Mouse (Mus musculus) stomach, postnatal 0 days (tissue): ENCODE data around the gene Syk.

Experiments
- CTCF ChIP-seq: IDR thresholded peaks from 2 replicates; pipeline ENCODE4 v1.5.1; 2016; ENCODE audit warnings: antibody characterized with exemption, low read depth, mild to moderate bottlenecking, moderate library complexity
- EP300 ChIP-seq: optimal IDR thresholded peaks from 2 replicates; pipeline ENCODE3; 2016; ENCODE audit warnings: antibody characterized with exemption

DNA sequence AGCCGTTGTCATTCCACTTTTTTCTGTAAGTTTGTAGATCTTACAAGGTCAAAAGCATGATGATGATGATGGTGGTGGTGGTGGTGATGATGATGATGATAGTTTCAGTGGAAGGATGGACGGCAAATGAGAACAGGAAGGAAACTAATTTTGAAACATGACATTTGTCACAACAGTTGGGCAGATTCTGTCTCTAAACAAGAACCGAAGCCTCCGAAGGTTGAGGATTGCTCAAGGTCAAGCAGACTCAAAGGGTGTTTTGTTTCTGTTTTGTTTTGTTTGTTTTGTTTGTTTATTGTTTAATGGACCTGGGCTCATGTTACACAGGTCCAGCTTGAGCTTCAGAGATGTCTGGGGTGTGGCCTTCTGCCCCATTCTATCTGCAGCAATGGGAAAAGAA, 6.1 kb downstream of the Syk start:
- TF ChIP-seq CTCF (no peak), EP300 (no peak)
